Mouse (Mus musculus): ENCODE data around the gene Gng11. TPM values are rescaled to one million over a fixed set of nuclear protein-coding genes. Genes with fewer than 3 reads are reported as not detected.

Gng11 gene
- polyA plus RNA-seq, 1 experiment from 2014 or later = 80.3 TPM

- 80% methylated on average over 6 of the region's 6 CpGs for WGBS
- no peak for DNase-seq (ENCODE audit: low spot score)
Observed at GRCm38 (mm10) chr6:3999296-3999695, 4.4 kb upstream of the Gng11 start.

GRCm38 (mm10) chr6:4000716-4001115 lies 3.0 kb upstream of the Gng11 start:
- Histone ChIP-seq H3K27ac (ENCODE audit: low read depth) (no peak overlapping the region), H3K4me1 (replicated peaks; ENCODE audit: control insufficient read depth, insufficient read depth, low read length) (no peaks in the 10 kb centered on the region), H3K36me3 (ENCODE audit: control insufficient read depth, insufficient read depth, low read length) (no peaks in the 10 kb centered on the region), H3K4me2 (ENCODE audit: low read length) (no peak overlapping the region), H3K4me3 (ENCODE audit: low read depth, low read length) (no peak overlapping the region), H3K9me3 (ENCODE audit: control insufficient read depth, low read length) (no peaks in the 10 kb centered on the region), H3K9ac (ENCODE audit: low read length) (no peak overlapping the region), H3K27me3 (replicated peaks; ENCODE audit: control insufficient read depth, insufficient read depth, low read length) (no peaks in the 10 kb centered on the region)
- no peak for DNase-seq (ENCODE audit: low spot score)
- WGBS = 86% methylated on average over 3 of the region's 3 CpGs
- no peak for ATAC-seq (replicated peaks; ENCODE audit: low FRiP score, low TSS enrichment, low read depth)

More at GRCm38 (mm10) chr6:3999296-3999695, 4.4 kb upstream of the Gng11 start:
- no peaks in the 10 kb centered on the region for H3K36me3 ChIP-seq (ENCODE audit: control insufficient read depth, insufficient read depth, low read length)
- no peaks in the 10 kb centered on the region for H3K27me3 ChIP-seq (replicated peaks; ENCODE audit: control insufficient read depth, insufficient read depth, low read length)
- no peaks in the 10 kb centered on the region for H3K9me3 ChIP-seq (ENCODE audit: control insufficient read depth, low read length)
- H3K27ac ChIP-seq (ENCODE audit: low read depth) = no peak overlapping the region
- no peak overlapping the region for H3K4me3 ChIP-seq (ENCODE audit: low read depth, low read length)
- H3K4me1 ChIP-seq (replicated peaks; ENCODE audit: control insufficient read depth, insufficient read depth, low read length) = no peaks in the 10 kb centered on the region
- no peak overlapping the region for H3K4me2 ChIP-seq (ENCODE audit: low read length)
- no peak overlapping the region for H3K9ac ChIP-seq (ENCODE audit: low read length)
- ATAC-seq (replicated peaks; ENCODE audit: low FRiP score, low TSS enrichment, low read depth) = no peak

GRCm38 (mm10) chr6:4003445-4003844 lies 259 bp upstream of the Gng11 start:
- Histone ChIP-seq H3K27me3 (replicated peaks; ENCODE audit: control insufficient read depth, insufficient read depth, low read length) (no peaks in the 10 kb centered on the region), H3K4me1 (replicated peaks; ENCODE audit: control insufficient read depth, insufficient read depth, low read length) (no peaks in the 10 kb centered on the region), H3K4me2 (ENCODE audit: low read length) (peak overlapping the region; percentile 65), H3K9ac (ENCODE audit: low read length) (no peak overlapping the region), H3K36me3 (ENCODE audit: control insufficient read depth, insufficient read depth, low read length) (0 out of 2 replicates have a peak, but pooled peaks cover 4% of the 10 kb centered on the region), H3K27ac (ENCODE audit: low read depth) (peak overlapping the region; percentile 81), H3K9me3 (ENCODE audit: control insufficient read depth, low read length) (no peaks in the 10 kb centered on the region), H3K4me3 (ENCODE audit: low read depth, low read length) (peak overlapping the region; percentile 44)
- ATAC-seq (replicated peaks; ENCODE audit: low FRiP score, low TSS enrichment, low read depth) (0 out of 2 replicates have a peak, but pooled peaks have one; percentile 21), DNase-seq (ENCODE audit: low spot score) (no peak)
- WGBS = 32% methylated on average over 4 of the region's 4 CpGs

- DNase-seq (ENCODE audit: low spot score) = no peak
- Histone ChIP-seq H3K36me3 (ENCODE audit: control insufficient read depth, insufficient read depth, low read length) (0 out of 2 replicates have a peak, but pooled peaks cover 4% of the 10 kb centered on the region), H3K27ac (ENCODE audit: low read depth) (no peak overlapping the region), H3K27me3 (replicated peaks; ENCODE audit: control insufficient read depth, insufficient read depth, low read length) (no peaks in the 10 kb centered on the region), H3K4me3 (ENCODE audit: low read depth, low read length) (peak overlapping the region; percentile 44), H3K9me3 (ENCODE audit: control insufficient read depth, low read length) (no peaks in the 10 kb centered on the region), H3K9ac (ENCODE audit: low read length) (peak overlapping the region; percentile 20; the same call in 1 of the 2 replicates), H3K4me2 (ENCODE audit: low read length) (peak overlapping the region; percentile 65), H3K4me1 (replicated peaks; ENCODE audit: control insufficient read depth, insufficient read depth, low read length) (no peaks in the 10 kb centered on the region)
- WGBS = 48% methylated on average over 2 of the region's 2 CpGs
- ATAC-seq (replicated peaks; ENCODE audit: low FRiP score, low TSS enrichment, low read depth) = 0 out of 2 replicates have a peak, but pooled peaks have one; percentile 34
Observed at GRCm38 (mm10) chr6:4004808-4005207, 1.1 kb downstream of the Gng11 start.

GRCm38 (mm10) chr6:4008501-4009040 lies 4.9 kb downstream of the Gng11 start:
- WGBS = 66% methylated on average over 2 of the region's 2 CpGs
- Histone ChIP-seq H3K27me3 (replicated peaks; ENCODE audit: control insufficient read depth, insufficient read depth, low read length) (no peaks in the 10 kb centered on the region), H3K4me3 (ENCODE audit: low read depth, low read length) (no peak overlapping the region), H3K9me3 (ENCODE audit: control insufficient read depth, low read length) (no peaks in the 10 kb centered on the region), H3K9ac (ENCODE audit: low read length) (no peak overlapping the region), H3K27ac (ENCODE audit: low read depth) (no peak overlapping the region), H3K4me2 (ENCODE audit: low read length) (no peak overlapping the region), H3K36me3 (ENCODE audit: control insufficient read depth, insufficient read depth, low read length) (0 out of 2 replicates have a peak, but pooled peaks cover 4% of the 10 kb centered on the region), H3K4me1 (replicated peaks; ENCODE audit: control insufficient read depth, insufficient read depth, low read length) (no peaks in the 10 kb centered on the region)
- DNase-seq (ENCODE audit: low spot score) (no peak), ATAC-seq (replicated peaks; ENCODE audit: low FRiP score, low TSS enrichment, low read depth) (no peak)

- DNase-seq (ENCODE audit: low spot score) = no peak
- Histone ChIP-seq H3K9ac (ENCODE audit: low read length) (no peak overlapping the region), H3K4me1 (replicated peaks; ENCODE audit: control insufficient read depth, insufficient read depth, low read length) (no peaks in the 10 kb centered on the region), H3K27me3 (replicated peaks; ENCODE audit: control insufficient read depth, insufficient read depth, low read length) (no peaks in the 10 kb centered on the region), H3K36me3 (ENCODE audit: control insufficient read depth, insufficient read depth, low read length) (0 out of 2 replicates have a peak, but pooled peaks cover 4% of the 10 kb centered on the region), H3K27ac (ENCODE audit: low read depth) (no peak overlapping the region), H3K9me3 (ENCODE audit: control insufficient read depth, low read length) (no peaks in the 10 kb centered on the region), H3K4me2 (ENCODE audit: low read length) (no peak overlapping the region), H3K4me3 (ENCODE audit: low read depth, low read length) (no peak overlapping the region)
- no peak for ATAC-seq (replicated peaks; ENCODE audit: low FRiP score, low TSS enrichment, low read depth)
Observed at GRCm38 (mm10) chr6:4009548-4009947, 5.8 kb downstream of the Gng11 start.

GRCm38 (mm10) chr6:4022645-4023044 lies 18.9 kb downstream of the Gng11 start:
- Histone ChIP-seq H3K27me3 (replicated peaks; ENCODE audit: control insufficient read depth, insufficient read depth, low read length) (no peaks in the 10 kb centered on the region), H3K4me2 (ENCODE audit: low read length) (no peak overlapping the region), H3K4me3 (ENCODE audit: low read depth, low read length) (no peak overlapping the region), H3K36me3 (ENCODE audit: control insufficient read depth, insufficient read depth, low read length) (no peaks in the 10 kb centered on the region), H3K4me1 (replicated peaks; ENCODE audit: control insufficient read depth, insufficient read depth, low read length) (no peaks in the 10 kb centered on the region), H3K9ac (ENCODE audit: low read length) (no peak overlapping the region), H3K9me3 (ENCODE audit: control insufficient read depth, low read length) (no peaks in the 10 kb centered on the region), H3K27ac (ENCODE audit: low read depth) (no peak overlapping the region)
- WGBS = 36% methylated on average over 1 of the region's 1 CpGs
- no peak for DNase-seq (ENCODE audit: low spot score)
- no peak for ATAC-seq (replicated peaks; ENCODE audit: low FRiP score, low TSS enrichment, low read depth)

GRCm38 (mm10) chr6:4026367-4026766 lies 22.7 kb downstream of the Gng11 start:
- no peaks in the 10 kb centered on the region for H3K27me3 ChIP-seq (replicated peaks; ENCODE audit: control insufficient read depth, insufficient read depth, low read length)
- ATAC-seq (replicated peaks; ENCODE audit: low FRiP score, low TSS enrichment, low read depth) = no peak

GRCm38 (mm10) chr6:4030956-4031355 lies 27.3 kb downstream of the Gng11 start:
- no peak for DNase-seq (ENCODE audit: low spot score)
- 76% methylated on average over 3 of the region's 3 CpGs for WGBS
- Histone ChIP-seq H3K27me3 (replicated peaks; ENCODE audit: control insufficient read depth, insufficient read depth, low read length) (no peaks in the 10 kb centered on the region), H3K4me3 (ENCODE audit: low read depth, low read length) (no peak overlapping the region), H3K36me3 (ENCODE audit: control insufficient read depth, insufficient read depth, low read length) (no peaks in the 10 kb centered on the region), H3K4me1 (replicated peaks; ENCODE audit: control insufficient read depth, insufficient read depth, low read length) (no peaks in the 10 kb centered on the region), H3K4me2 (ENCODE audit: low read length) (no peak overlapping the region), H3K9ac (ENCODE audit: low read length) (no peak overlapping the region), H3K27ac (ENCODE audit: low read depth) (no peak overlapping the region), H3K9me3 (ENCODE audit: control insufficient read depth, low read length) (no peaks in the 10 kb centered on the region)
- ATAC-seq (replicated peaks; ENCODE audit: low FRiP score, low TSS enrichment, low read depth) = no peak

More at GRCm38 (mm10) chr6:4026367-4026766, 22.7 kb downstream of the Gng11 start:
- WGBS = 52% methylated on average over 2 of the region's 2 CpGs
- no peaks in the 10 kb centered on the region for H3K9me3 ChIP-seq (ENCODE audit: control insufficient read depth, low read length)
- no peak overlapping the region for H3K27ac ChIP-seq (ENCODE audit: low read depth)
- no peaks in the 10 kb centered on the region for H3K36me3 ChIP-seq (ENCODE audit: control insufficient read depth, insufficient read depth, low read length)
- H3K4me2 ChIP-seq (ENCODE audit: low read length) = no peak overlapping the region
- H3K9ac ChIP-seq (ENCODE audit: low read length) = no peak overlapping the region
- DNase-seq (ENCODE audit: low spot score) = no peak
- no peaks in the 10 kb centered on the region for H3K4me1 ChIP-seq (replicated peaks; ENCODE audit: control insufficient read depth, insufficient read depth, low read length)
- no peak overlapping the region for H3K4me3 ChIP-seq (ENCODE audit: low read depth, low read length)

Data from intestine, embryonic 14.5 days (tissue).